Mouse (Mus musculus): ENCODE results near the gene Apoc4. TPM values are rescaled to one million over a fixed set of nuclear protein-coding genes. Genes with fewer than 3 reads are reported as not detected.

The Apoc4 gene
- total RNA-seq, 2 experiments from 2014 or later: not detected

DNA sequence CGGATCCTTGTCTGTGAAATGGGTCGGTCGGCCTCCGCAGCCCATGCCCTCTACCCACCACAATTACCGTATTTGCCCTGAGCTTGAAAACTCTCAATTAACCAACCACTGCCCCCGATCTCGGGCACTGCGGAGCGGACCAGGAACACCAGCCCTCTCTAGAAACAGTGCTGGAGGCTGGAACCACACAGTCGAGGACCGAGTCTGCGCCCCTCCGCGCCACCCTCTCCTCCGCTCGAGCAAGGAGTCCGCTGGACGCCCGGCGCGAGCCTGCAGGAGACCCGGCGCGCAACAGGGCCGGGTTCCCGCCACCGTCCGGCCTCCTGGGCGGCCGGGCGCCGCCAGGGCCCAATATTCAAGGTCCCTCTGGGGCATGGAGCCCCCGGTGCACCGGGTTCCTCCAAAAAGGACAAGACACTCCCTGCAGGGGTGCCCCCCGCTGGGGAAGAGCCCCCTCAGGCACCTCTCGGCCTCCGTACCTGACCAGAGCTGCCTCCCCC is 16.8 kb downstream of the Apoc4 start:
- peak; percentile 17 to 22 for DNase-seq (ENCODE audit: low spot score in 2 of 2)
- peak overlapping the region; percentile 71 for H3K4me3 ChIP-seq
- H3K27ac ChIP-seq: peak overlapping the region; percentile 86
- TF ChIP-seq CTCF (conservative IDR thresholded peaks at IDR 0.05): peak; percentile 34

DNA sequence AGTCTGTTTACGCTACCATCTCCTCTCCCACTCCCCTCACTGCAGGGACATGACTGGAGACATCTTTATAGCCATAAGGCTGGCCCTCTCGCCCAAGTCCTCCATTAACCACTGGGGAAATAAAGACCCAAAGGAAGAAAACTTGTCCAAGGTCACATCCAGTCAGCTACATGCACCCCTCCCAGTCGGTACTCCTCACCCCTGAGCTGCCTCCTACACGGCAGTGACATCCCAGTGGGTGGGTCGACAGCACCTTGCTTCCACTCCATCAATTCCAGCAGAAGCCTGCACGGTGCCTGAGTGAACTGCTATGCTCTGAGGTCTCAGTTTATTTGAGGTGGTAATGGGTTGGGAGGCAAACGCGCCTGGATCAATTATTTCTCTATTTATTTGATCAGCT is 17.3 kb downstream of the Apoc4 start:
- no peak for DNase-seq (ENCODE audit: low spot score in 2 of 2)
- H3K27ac ChIP-seq: peak overlapping the region; percentile 86
- peak overlapping the region; percentile 71 for H3K4me3 ChIP-seq
- TF ChIP-seq CTCF (conservative IDR thresholded peaks at IDR 0.05): no peak

DNA sequence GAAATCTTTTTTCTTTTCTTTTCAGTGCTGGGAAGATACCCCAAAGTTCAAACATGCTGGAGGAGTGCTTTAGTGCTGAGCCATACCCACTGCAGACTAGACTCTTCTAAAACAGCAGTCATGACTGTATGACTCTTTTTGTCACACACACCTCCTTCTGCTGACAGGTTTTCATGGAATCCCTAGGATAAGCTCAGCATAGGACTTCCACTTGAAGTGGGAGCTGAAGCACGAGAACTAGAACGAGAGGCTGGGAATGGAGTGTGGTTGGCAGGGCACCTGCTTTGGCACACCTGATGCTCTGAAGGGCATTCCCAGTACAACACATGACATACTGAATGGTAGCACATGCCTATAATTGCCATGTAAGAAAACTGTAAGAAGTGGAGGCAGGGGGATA is 28.7 kb downstream of the Apoc4 start:
- DNase-seq (ENCODE audit: low spot score in 2 of 2): no peak
- Histone ChIP-seq H3K4me3 (no peak overlapping the region), H3K27ac (no peak overlapping the region)
- TF ChIP-seq CTCF (conservative IDR thresholded peaks at IDR 0.05): no peak

DNA sequence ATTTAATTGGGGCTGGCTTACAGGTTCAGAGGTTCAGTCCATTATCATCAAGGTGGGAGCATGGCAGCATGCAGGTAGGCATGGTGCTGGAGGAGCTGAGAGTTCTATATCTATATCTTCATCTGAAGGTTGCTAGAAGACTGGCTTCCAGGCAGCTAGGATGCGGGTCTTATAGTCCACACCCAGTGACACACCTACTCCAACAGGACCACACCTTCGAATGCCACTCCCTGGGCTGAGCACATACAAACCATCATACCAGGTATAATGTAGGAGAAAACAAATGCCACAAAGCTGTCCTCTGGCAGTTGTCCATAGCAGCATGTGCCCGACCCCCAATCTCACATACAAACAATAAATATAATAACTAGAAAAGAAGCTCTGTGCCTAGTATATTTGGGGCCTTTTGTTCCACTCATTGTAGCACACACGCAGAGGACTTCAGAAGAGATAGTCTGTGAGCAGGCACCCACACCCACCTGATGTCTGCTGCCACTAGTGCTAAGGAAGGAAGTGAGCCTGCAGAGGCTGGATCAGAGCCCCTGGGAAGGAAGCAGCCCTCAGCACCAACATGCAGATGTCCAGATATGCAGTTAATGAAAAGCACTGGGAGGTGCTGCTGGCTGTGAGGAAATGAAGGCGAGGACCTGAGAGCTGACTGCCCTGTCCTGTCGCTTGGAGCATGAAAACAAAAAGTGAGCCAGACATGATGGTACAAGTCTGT is 30.1 kb downstream of the Apoc4 start:
- no peak for TF ChIP-seq CTCF (conservative IDR thresholded peaks at IDR 0.05)
- Histone ChIP-seq H3K27ac (peak overlapping the region; percentile 3; the same call in 1 of the 2 replicates), H3K4me3 (no peak overlapping the region)
- DNase-seq (ENCODE audit: low spot score in 2 of 2): no peak

DNA sequence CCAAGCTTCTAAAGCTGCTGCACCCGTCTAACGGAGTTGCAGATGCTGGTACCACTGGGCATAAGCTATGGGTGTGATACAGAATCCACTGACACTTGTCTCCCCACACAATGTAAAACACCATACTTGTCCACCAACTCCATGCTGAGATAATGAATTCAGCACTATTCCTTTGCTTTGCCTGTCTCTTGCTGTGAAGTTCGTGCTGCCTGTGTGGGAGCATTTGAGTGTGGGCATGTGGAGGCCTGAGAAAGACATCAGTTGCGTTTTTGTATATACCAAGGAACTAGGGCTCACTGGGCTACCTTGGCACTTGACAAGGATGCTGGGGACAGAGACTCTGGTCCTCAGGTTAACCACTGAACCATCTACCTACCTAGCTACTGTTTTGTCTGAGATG is 40.1 kb downstream of the Apoc4 start:
- no peak overlapping the region for H3K4me3 ChIP-seq
- no peak for TF ChIP-seq CTCF (conservative IDR thresholded peaks at IDR 0.05)
- no peak for DNase-seq (ENCODE audit: low spot score in 2 of 2)
- 0 out of 2 replicates have a peak overlapping the region, but pooled peaks have one; percentile 4 for H3K27ac ChIP-seq

DNA sequence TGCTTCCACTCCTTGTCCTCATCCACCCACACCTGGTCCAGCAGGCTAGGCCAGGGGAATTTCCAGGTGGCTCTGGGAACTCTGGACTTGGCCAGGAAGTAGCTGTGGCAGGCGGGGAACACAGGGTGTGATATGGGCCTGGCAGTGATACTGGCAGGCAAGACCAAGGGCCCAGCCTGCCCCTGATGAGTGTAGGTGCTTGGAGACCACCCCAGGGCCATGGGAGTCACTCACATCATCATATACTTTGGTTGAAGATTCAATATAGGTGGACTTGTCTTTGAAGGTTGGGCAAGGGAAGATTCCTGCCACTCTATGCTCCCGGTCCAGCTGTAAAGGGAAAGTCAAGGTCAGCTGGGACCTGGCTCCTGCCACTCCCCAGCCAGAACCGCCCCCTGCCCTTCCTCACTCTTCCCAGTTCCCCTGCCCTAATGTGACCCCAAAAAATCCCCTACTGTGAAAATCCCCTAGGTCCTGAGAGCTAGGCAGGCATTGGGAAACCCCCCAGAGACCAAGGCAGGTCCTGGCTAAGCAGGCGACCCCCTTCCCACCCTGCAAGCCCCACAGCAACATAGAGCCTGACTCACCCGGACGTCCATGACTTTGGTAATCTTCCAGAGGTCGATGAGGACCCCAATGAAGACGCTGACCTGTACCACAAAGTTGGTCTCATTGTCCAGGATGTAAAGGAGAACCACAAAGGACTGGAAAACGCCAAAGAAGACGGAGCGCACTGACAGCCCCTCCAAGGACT is 46.0 kb downstream of the Apoc4 start:
- Histone ChIP-seq H3K27ac (no peak overlapping the region), H3K4me3 (no peak overlapping the region)
- no peak for DNase-seq (ENCODE audit: low spot score in 2 of 2)
- no peak for TF ChIP-seq CTCF (conservative IDR thresholded peaks at IDR 0.05)

DNA sequence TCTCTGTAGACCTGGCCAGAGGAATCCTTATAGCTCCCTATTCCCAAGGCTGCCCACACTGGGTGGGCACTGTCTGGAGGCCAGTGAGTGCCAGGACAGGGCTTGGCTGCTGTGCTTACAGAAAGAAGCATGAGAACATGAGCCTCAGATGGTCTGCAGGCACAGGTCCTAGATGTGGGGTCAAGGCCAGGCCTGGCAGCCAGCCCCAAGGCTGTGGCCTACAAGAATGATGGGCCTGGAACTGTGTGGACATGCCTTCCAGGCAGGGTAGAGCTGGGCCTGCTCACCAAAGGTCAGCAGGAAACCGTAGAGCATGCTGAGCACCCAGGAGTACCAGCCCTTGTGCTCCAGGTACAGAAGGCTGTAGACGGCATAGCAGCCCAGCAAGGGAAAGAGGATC is 46.7 kb downstream of the Apoc4 start:
- Histone ChIP-seq H3K4me3 (no peak overlapping the region), H3K27ac (no peak overlapping the region)
- no peak for DNase-seq (ENCODE audit: low spot score in 2 of 2)
- no peak for TF ChIP-seq CTCF (conservative IDR thresholded peaks at IDR 0.05)

DNA sequence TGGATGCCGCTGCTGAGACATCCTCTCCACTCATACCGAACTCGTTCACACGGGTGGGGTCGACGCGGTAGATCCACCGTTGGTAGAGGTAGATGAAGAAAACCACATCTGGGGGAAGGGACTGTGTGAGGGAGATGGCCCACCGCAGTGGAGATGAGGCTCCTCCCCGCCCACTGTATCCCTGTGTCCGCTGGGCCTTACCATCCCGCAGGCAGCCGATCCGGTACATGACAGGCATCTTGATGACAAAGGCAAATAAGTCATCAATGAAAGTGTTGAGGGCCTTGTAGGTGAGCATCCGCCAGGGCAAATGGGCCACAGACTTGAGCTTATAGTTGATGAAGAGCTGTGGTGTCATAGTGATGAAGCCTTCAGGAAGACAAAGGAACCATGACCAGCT is 47.4 kb downstream of the Apoc4 start:
- H3K27ac ChIP-seq: no peak overlapping the region
- H3K4me3 ChIP-seq: no peak overlapping the region
- DNase-seq (ENCODE audit: low spot score in 2 of 2): no peak
- TF ChIP-seq CTCF (conservative IDR thresholded peaks at IDR 0.05): no peak

DNA sequence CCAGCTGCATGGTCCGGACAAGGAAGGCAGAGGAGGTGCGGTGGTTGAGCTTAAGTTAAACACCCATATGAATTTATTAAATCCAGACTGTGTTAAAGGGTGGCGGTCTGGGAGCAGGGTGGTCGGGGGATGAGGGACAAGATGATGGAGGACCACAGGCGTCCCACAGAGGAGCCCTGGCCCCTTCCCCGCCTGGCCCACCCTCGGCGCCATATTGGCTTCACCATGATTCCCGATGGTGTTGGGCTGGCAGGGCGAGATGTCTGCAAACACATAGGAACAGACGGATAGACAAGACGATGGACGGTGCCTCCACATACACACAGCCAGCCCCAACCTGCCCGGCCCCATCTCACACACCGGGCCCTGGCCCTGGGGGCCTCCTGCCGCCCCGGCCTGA is 48.1 kb downstream of the Apoc4 start:
- DNase-seq (ENCODE audit: low spot score in 2 of 2): no peak
- no peak overlapping the region for H3K27ac ChIP-seq
- no peak overlapping the region for H3K4me3 ChIP-seq
- no peak for TF ChIP-seq CTCF (conservative IDR thresholded peaks at IDR 0.05)

DNA sequence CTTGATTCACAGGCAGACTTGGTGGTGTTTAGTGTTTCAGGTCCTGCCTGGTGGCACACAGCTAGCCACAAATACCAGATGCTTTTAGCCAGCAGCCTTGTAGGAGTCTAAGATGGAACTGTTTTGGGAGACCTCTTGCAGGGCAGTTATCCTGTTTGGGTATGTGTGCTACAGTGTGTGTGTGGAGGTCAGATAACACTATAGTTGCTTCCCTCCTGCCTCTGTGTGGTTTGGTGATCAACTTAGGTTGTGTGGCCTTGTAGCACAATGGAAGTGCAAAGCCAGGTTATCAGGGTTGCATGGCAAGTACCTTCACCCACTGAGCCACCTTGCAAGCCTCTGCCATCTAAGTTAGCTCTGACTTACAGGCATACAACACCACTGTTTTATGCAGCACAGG is 48.6 kb downstream of the Apoc4 start:
- Histone ChIP-seq H3K27ac (no peak overlapping the region), H3K4me3 (no peak overlapping the region)
- no peak for DNase-seq (ENCODE audit: low spot score in 2 of 2)
- no peak for TF ChIP-seq CTCF (conservative IDR thresholded peaks at IDR 0.05)

DNA sequence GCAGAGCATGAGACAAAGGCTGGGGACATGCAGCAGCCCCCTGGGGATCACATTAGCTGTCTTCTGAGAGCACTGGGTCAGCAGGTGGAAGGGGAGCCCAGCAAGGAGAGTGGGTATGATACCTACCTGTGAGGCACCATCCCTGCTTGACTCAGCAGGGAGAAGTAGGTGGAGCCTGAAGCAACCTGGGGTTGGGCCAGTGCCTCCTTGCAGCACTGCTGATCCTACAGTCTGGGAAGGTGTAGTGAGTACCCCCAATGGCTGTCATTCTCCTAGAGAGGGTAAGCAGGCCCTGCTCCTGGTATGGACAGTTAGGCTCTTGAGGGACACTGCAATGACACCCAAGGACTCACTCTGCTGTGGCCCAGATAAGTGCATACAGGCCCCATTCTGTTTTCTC is 49.0 kb downstream of the Apoc4 start:
- no peak for TF ChIP-seq CTCF (conservative IDR thresholded peaks at IDR 0.05)
- no peak for DNase-seq (ENCODE audit: low spot score in 2 of 2)
- H3K4me3 ChIP-seq: no peak overlapping the region

DNA sequence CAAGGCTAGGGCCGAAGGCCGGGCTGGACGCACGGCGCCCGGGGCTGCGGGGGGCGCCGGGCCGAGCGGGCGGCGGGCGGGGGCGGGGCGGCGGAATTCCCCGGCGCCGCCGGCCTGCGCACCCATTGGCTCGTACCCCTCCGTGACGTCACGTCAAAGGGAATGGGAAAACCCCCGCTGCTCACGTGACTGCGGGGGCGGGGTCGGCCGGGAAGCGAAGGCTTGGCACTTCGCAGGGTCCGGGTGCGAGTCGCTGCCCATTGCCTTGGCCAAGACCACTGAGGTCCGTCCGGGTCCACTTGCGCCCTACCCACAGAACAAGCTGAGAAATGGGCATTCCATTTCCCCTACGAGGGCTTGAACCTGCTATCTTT is 51.9 kb downstream of the Apoc4 start, which contains the start of gene Relb:
Gene Relb, minus strand, starts transcription at position 78 of the 374 bp plus-strand sequence.
- H3K4me3 ChIP-seq: peak within 1 kb of the TSS; percentile 91
- no peak for TF ChIP-seq CTCF (conservative IDR thresholded peaks at IDR 0.05)
- peak within 1 kb of the TSS; percentile 86 for H3K27ac ChIP-seq
- peak; percentile 87 to 93 for DNase-seq (ENCODE audit: low spot score in 2 of 2)

More for the DNA sequence above, 49.0 kb downstream of the Apoc4 start:
- H3K27ac ChIP-seq: no peak overlapping the region

DNA sequence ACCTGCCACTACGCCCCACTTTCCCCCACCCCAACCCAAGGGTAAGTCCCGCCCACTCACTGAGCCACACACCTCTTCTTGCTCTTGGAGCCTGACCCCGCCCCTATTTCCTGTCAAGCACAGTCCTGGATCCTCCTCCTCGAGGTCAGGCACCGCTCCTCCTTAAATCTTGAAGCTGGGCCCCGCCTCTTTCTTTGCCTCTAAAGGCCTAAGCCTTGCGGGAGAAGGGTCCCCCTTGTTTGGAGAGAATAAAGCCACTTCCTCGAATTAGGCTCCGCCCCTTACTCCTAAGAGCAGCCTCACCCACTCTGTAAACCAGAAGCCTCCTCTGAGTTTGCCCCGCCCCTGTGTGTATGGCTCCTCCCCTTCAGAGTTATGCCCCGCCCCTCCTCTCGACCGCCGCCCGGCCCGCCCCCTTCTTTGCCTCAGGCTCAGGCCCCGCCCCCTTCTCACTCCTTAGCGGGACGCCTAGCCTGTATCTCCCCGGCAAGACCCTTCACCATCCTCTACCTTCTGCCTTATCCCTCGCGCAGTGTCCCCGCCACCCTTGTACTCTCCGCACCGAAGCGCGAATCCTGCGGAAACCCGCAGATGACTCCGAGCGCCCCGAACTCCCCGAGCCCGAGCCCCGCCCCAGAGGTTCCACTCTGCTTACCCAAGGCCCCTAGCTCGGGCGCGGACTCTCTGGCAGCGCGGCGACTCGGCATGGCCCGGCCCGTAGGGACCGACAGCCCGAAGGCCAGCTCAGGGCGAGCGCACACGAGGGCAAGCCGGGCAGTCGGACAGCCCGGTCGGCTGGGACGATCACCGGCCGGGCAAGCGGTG is 52.5 kb downstream of the Apoc4 start:
- no peak for TF ChIP-seq CTCF (conservative IDR thresholded peaks at IDR 0.05)
- peak overlapping the region; percentile 91 for H3K4me3 ChIP-seq
- peak overlapping the region; percentile 86 for H3K27ac ChIP-seq
- peak; percentile 82 to 90 for DNase-seq (ENCODE audit: low spot score in 2 of 2)

Measured in layer of hippocampus, adult 2 months (tissue).